Mouse (Mus musculus): ENCODE results near the gene Mfsd13b.

GRCm38 (mm10) chr7:121045671-121046453, 63.6 kb downstream of the Mfsd13b start:
- TF ChIP-seq GATA1 (IDR thresholded peaks at IDR 0.05; ENCODE audit: low read length) (no peak), TAL1 (IDR thresholded peaks at IDR 0.05; ENCODE audit: low read length) (no peak)
